Mouse (Mus musculus) CH12.LX (cell line): ENCODE results near the gene Zscan10. TPM values are rescaled to one million over a fixed set of nuclear protein-coding genes. Genes with fewer than 3 reads are reported as not detected.
"Not testable (repeated sequence)": the region's sequence is repeated elsewhere in the genome, so short reads cannot be mapped to it uniquely, and the experiment has no call there.

Experiments used
- DNase-seq: peaks from one replicate; pipeline ENCODE4 v3.0.0-alpha.2; 2013; ENCODE audit errors: extremely low read depth
- H3K27ac ChIP-seq: 2 replicates; pipeline ENCODE4 v1.5.1; 2012; ENCODE audit warnings: low read depth, mild to moderate bottlenecking, control low read depth, moderate library complexity; ENCODE audit not compliant: insufficient read depth
- H3K27me3 ChIP-seq: replicated peaks from 2 replicates; pipeline ENCODE3; 2012; ENCODE audit warnings: inconsistent platforms
- H3K36me3 ChIP-seq, 2 experiments: replicated peaks in 1 of 2; 2 replicates each; pipeline versions ENCODE3 to v1.6.1; 2012; ENCODE audit warnings: inconsistent platforms in 1 of 2, low read length in 1 of 2, mild to moderate bottlenecking in 1 of 2, mixed read lengths in 1 of 2, moderate library complexity in 1 of 2; ENCODE audit not compliant: control insufficient read depth in 1 of 2, insufficient read depth in 1 of 2
- H3K4me1 ChIP-seq, 2 experiments: 2 replicates each; pipeline ENCODE4 v1.6.1; 2012; ENCODE audit warnings: inconsistent platforms in 1 of 2, moderate library complexity in 1 of 2; ENCODE audit not compliant: insufficient read depth in 2 of 2, control insufficient read depth in 1 of 2
- H3K4me2 ChIP-seq: 2 replicates; pipeline ENCODE4 v1.6.1; 2012; ENCODE audit warnings: low read depth, mild to moderate bottlenecking, control low read depth; ENCODE audit not compliant: poor library complexity, insufficient read depth, severe bottlenecking
- H3K4me3 ChIP-seq, 3 experiments: fragments of 150-350 bp in 1 of 3; sonication (generic) in 1 of 3; replicated peaks in 1 of 3; 2 replicates each; pipeline versions ENCODE3 to v1.5.1; 2011 to 2012; ENCODE audit warnings: low read depth in 2 of 3, low read length in 2 of 3, mild to moderate bottlenecking in 2 of 3, moderate library complexity in 2 of 3, control low read depth in 1 of 3, improper control_type of control experiment in 1 of 3, inconsistent platforms in 1 of 3, mixed read lengths in 1 of 3; ENCODE audit not compliant: poor library complexity in 1 of 3
- H3K79me2 ChIP-seq: replicated peaks from 2 replicates; pipeline ENCODE4 v1.6.1; 2012; ENCODE audit warnings: mild to moderate bottlenecking, moderate library complexity; ENCODE audit not compliant: control insufficient read depth, poor library complexity, insufficient read depth, severe bottlenecking; ENCODE audit errors: extremely low read depth
- H3K9ac ChIP-seq: 2 replicates; pipeline ENCODE4 v1.6.1; 2012; ENCODE audit warnings: low read depth, mild to moderate bottlenecking, control low read depth, moderate library complexity; ENCODE audit not compliant: insufficient read depth
- H3K9me3 ChIP-seq: replicated peaks from 2 replicates; pipeline ENCODE3; 2012; ENCODE audit warnings: low read length, inconsistent platforms, mixed read lengths
- BHLHE40 ChIP-seq: IDR thresholded peaks from 2 replicates; pipeline ENCODE4 v1.6.1; 2011; ENCODE audit warnings: mild to moderate bottlenecking, low read depth, low read length, improper control_type of control experiment
- CHD1 ChIP-seq: IDR thresholded peaks from 2 replicates; pipeline ENCODE4 v1.6.1; 2012; ENCODE audit warnings: low read depth, low read length, improper control_type of control experiment, inconsistent platforms
- CHD2 ChIP-seq: IDR thresholded peaks from 2 replicates; pipeline ENCODE4 v1.6.1; 2011; ENCODE audit warnings: low read length, improper control_type of control experiment
- CTCF ChIP-seq, 2 experiments: IDR thresholded peaks in 1 of 2; conservative IDR thresholded peaks in 1 of 2; 2 replicates each; pipeline ENCODE4 v1.5.1; 2011 to 2012; ENCODE audit warnings: low read depth in 2 of 2, low read length in 2 of 2, improper control_type of control experiment in 1 of 2, inconsistent platforms in 1 of 2, mild to moderate bottlenecking in 1 of 2, moderate library complexity in 1 of 2
- E2F4 ChIP-seq: IDR thresholded peaks from 2 replicates; pipeline ENCODE4 v1.6.1; 2011; ENCODE audit warnings: low read depth, low read length, improper control_type of control experiment; ENCODE audit not compliant: insufficient replicate concordance
- ELF1 ChIP-seq: IDR thresholded peaks from 2 replicates; pipeline ENCODE4 v1.6.1; 2014; ENCODE audit warnings: low read depth, mild to moderate bottlenecking, inconsistent platforms, low read length, improper control_type of control experiment
- EP300 ChIP-seq: IDR thresholded peaks from 2 replicates; pipeline ENCODE4 v1.6.1; 2011; ENCODE audit warnings: low read length, improper control_type of control experiment
- ETS1 ChIP-seq: conservative IDR thresholded peaks from 2 replicates; pipeline ENCODE4 v1.6.1; 2012; ENCODE audit warnings: low read depth, mild to moderate bottlenecking, inconsistent platforms, low read length, improper control_type of control experiment, moderate library complexity
- GABPA ChIP-seq: IDR thresholded peaks from 2 replicates; pipeline ENCODE4 v1.6.1; 2012; ENCODE audit warnings: low read depth, low read length, improper control_type of control experiment, inconsistent platforms; ENCODE audit not compliant: insufficient replicate concordance
- IRF4 ChIP-seq: IDR thresholded peaks from 2 replicates; pipeline ENCODE4 v1.6.1; 2014; ENCODE audit warnings: low read depth, mild to moderate bottlenecking, inconsistent platforms, low read length, improper control_type of control experiment
- JUN ChIP-seq: IDR thresholded peaks from 2 replicates; pipeline ENCODE4 v1.6.1; 2011; ENCODE audit warnings: low read depth, mild to moderate bottlenecking, low read length, improper control_type of control experiment, moderate library complexity; ENCODE audit not compliant: insufficient read depth
- KAT2A ChIP-seq: IDR thresholded peaks from 2 replicates; pipeline ENCODE4 v1.6.1; 2012; ENCODE audit warnings: low read length, improper control_type of control experiment, inconsistent platforms; ENCODE audit not compliant: insufficient replicate concordance
- MAFK ChIP-seq: IDR thresholded peaks from 2 replicates; pipeline ENCODE4 v1.6.1; 2011; ENCODE audit warnings: low read length, improper control_type of control experiment; ENCODE audit not compliant: insufficient replicate concordance
- MAX ChIP-seq: IDR thresholded peaks from 2 replicates; pipeline ENCODE4 v1.6.1; 2011; ENCODE audit warnings: low read length, improper control_type of control experiment
- MEF2A ChIP-seq: IDR thresholded peaks from 2 replicates; pipeline ENCODE4 v1.6.1; 2014; ENCODE audit warnings: low read depth, mild to moderate bottlenecking, inconsistent platforms, low read length, improper control_type of control experiment, borderline replicate concordance
- MXI1 ChIP-seq: IDR thresholded peaks from 2 replicates; pipeline ENCODE4 v1.6.1; 2011; ENCODE audit warnings: mild to moderate bottlenecking, low read depth, low read length, improper control_type of control experiment
- NRF1 ChIP-seq: IDR thresholded peaks from 2 replicates; pipeline ENCODE4 v1.6.1; 2014; ENCODE audit warnings: low read depth, mild to moderate bottlenecking, inconsistent platforms, low read length, improper control_type of control experiment, moderate library complexity
- PAX5 ChIP-seq: IDR thresholded peaks from 2 replicates; pipeline ENCODE4 v1.6.1; 2012; ENCODE audit warnings: low read length, inconsistent platforms, mixed read lengths
- POLR2A ChIP-seq: IDR thresholded peaks from 2 replicates; pipeline ENCODE4 v1.6.1; 2011; ENCODE audit warnings: low read depth, mild to moderate bottlenecking, improper control_type of control experiment, low read length
- POLR2AphosphoS2 ChIP-seq: IDR thresholded peaks from 2 replicates; pipeline ENCODE4 v1.6.1; 2011; ENCODE audit warnings: low read depth, low read length, improper control_type of control experiment
- RAD21 ChIP-seq: IDR thresholded peaks from 2 replicates; pipeline ENCODE4 v1.6.1; 2011; ENCODE audit warnings: low read depth, mild to moderate bottlenecking, low read length, improper control_type of control experiment, moderate library complexity
- RCOR1 ChIP-seq: conservative IDR thresholded peaks from 2 replicates; pipeline ENCODE4 v1.6.1; 2012; ENCODE audit warnings: low read depth, mild to moderate bottlenecking, inconsistent platforms, low read length, improper control_type of control experiment
- SIN3A ChIP-seq: IDR thresholded peaks from 2 replicates; pipeline ENCODE4 v1.6.1; 2012; ENCODE audit warnings: low read length, improper control_type of control experiment, inconsistent platforms
- SMC3 ChIP-seq: IDR thresholded peaks from 2 replicates; pipeline ENCODE4 v1.6.1; 2011; ENCODE audit warnings: low read depth, low read length, improper control_type of control experiment
- UBTF ChIP-seq: IDR thresholded peaks from 2 replicates; pipeline ENCODE4 v1.6.1; 2012; ENCODE audit warnings: low read depth, mild to moderate bottlenecking, inconsistent platforms, low read length, improper control_type of control experiment, moderate library complexity
- USF1 ChIP-seq: IDR thresholded peaks from 2 replicates; pipeline ENCODE4 v1.6.1; 2014; ENCODE audit warnings: low read depth, mild to moderate bottlenecking, inconsistent platforms, low read length, improper control_type of control experiment
- USF2 ChIP-seq: conservative IDR thresholded peaks from 2 replicates; pipeline ENCODE4 v1.6.1; 2011; ENCODE audit warnings: low read depth, low read length, improper control_type of control experiment
- ZKSCAN1 ChIP-seq: IDR thresholded peaks from 2 replicates; pipeline ENCODE4 v1.6.1; 2012; ENCODE audit warnings: low read depth, inconsistent platforms, low read length, improper control_type of control experiment, borderline replicate concordance
- ZMIZ1 ChIP-seq: IDR thresholded peaks from 2 replicates; pipeline ENCODE4 v1.6.1; 2012; ENCODE audit warnings: low read depth, mild to moderate bottlenecking, inconsistent platforms, low read length, improper control_type of control experiment
- ZNF384 ChIP-seq: IDR thresholded peaks from 2 replicates; pipeline ENCODE4 v1.6.1; 2012; ENCODE audit warnings: low read depth, low read length, improper control_type of control experiment, inconsistent platforms
- dilution Hi-C: fragments of 300-500 bp; cut with MboI; formaldehyde crosslinking; loops from 2 replicates; pipeline ENCODE4 v1.14.3; 2020; ENCODE audit warnings: low sequenced_read_pairs; ENCODE audit not compliant: extremely low pct_unique_long_range_greater_than_20kb, extremely low pct_ligation_motif_present
- in situ Hi-C: fragments of 300-500 bp; cut with MboI; formaldehyde crosslinking; loops from 3 replicates; pipeline ENCODE4 v1.14.3; 2019; ENCODE audit warnings: low sequenced_read_pairs, low pct_ligation_motif_present, low pct_unique_long_range_greater_than_20kb, mixed read lengths
- polyA plus RNA-seq: library from polyadenylated mRNA; unstranded; fragments of >175 nt; gene quantifications from 2 replicates; pipeline ENCODE4 v1.2.1, GENCODE M21; 2012; ENCODE audit warnings: low read depth; ENCODE audit not compliant: insufficient read length
- total RNA-seq, 2 experiments: library from RNA; depleted of rRNA; stranded (reverse); fragments of 300-350 nt in 1 of 2; fragments of >200 nt in 1 of 2; gene quantifications; 2 replicates each; pipeline ENCODE4 v1.2.3; 2012 to 2014

Zscan10 gene
- total and polyA plus RNA-seq, 3 experiments, result not detected

GRCm38 (mm10) chr17:23595139-23595538 lies 5.5 kb upstream of the Zscan10 start:
- not testable (repeated sequence) for H3K79me2 ChIP-seq, DNase-seq, H3K9me3 ChIP-seq, H3K36me3 ChIP-seq, H3K9ac ChIP-seq
- H3K4me1 ChIP-seq, result peaks cover 12 to 23% of the 10 kb centered on the region in 2 experiments
- 0 out of 2 replicates have a peak, but pooled peaks have one; percentile 22 for TF ChIP-seq ZNF384
- TF ChIP-seq, all 38 proteins: peak for 1; not testable (repeated sequence) for 37
- dilution Hi-C loops, H3K4me2 ChIP-seq, in situ Hi-C loops, H3K4me3 ChIP-seq, H3K27ac ChIP-seq: not testable (repeated sequence)
- peaks cover 57% of the 10 kb centered on the region for H3K27me3 ChIP-seq

DNA sequence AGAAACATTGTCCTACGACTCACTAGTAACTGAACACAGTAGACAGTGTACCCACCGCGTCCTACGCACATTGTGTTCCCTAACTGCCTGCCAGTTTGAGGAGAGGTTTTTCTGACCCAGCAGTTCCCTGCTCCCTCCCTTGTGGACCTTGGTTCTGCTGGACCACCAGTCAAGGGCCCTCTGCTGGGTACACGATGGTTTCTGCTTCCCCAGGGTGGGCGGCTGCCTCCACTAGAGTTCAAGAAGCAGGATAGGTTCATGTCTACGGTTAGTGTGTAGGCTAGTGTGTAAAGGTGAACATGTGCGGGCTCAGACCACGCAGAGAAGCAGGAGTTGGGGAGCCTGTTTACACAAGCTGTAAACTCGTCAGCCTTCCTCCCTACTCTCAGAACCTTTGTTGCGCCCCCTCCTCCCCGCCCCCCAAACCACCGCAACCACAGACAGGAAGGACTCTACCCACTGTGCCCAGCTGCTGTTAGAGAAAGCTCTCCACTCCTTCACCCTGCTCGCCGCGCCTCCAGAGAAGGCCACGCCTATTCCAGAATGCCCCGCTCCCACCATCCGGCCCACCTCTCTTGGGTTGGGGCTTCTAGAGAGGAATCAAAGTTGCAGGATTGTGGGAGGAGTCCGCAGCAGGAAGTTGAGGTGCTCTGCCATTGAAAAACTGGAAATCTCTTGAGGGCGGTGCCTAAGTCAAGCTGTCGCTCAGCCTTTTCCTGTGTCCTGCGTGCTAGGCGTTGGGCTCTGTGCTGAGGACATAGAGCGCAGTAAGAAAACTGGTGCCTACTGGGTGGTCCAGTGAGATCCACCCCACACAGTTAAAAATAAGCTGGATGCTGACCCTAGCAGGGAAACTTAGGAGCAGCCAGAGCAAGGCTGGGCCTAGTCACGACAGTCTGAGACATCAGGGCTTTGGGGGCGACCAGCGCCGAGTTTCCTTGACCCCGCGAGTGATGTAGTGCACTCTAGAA lies 1.8 kb upstream of the Zscan10 start, which contains the start of gene Zfp13:
TSS of gene Zfp13 (minus strand) at position 906 of the 971 bp plus-strand sequence.
- Histone ChIP-seq H3K4me1 (peaks cover 13 to 14% of the 10 kb centered on the region in 2 experiments), H3K27ac (peak within 1 kb of the TSS; percentile 43), H3K4me3 (peak within 1 kb of the TSS; percentile 49 to 58 (median 56)), H3K36me3 (no peaks in the 10 kb centered on the region), H3K27me3 (peaks cover 54% of the 10 kb centered on the region), H3K79me2 (no peaks in the 10 kb centered on the region), H3K4me2 (peak within 1 kb of the TSS; percentile 72), H3K9ac (peak within 1 kb of the TSS; percentile 71), H3K9me3 (no peaks in the 10 kb centered on the region)
- dilution Hi-C loops (no loop called here), in situ Hi-C loops (no loop called here)
- DNase-seq, result peak; percentile 92
- TF ChIP-seq ZMIZ1 (peak; percentile 57; the same call in 1 of the 2 replicates), CHD1 (0 out of 2 replicates have a peak, but pooled peaks have one; percentile 19), ZKSCAN1 (no peak), KAT2A (no peak), JUN (no peak), SIN3A (peak; percentile 54; the same call in 1 of the 2 replicates), EP300 (no peak), POLR2A (peak; percentile 95), RAD21 (no peak), MAFK (no peak), USF2 (no peak), POLR2AphosphoS2 (peak; percentile 70; the same call in 1 of the 2 replicates), E2F4 (no peak), MEF2A (no peak), CTCF (conservative IDR thresholded peaks at IDR 0.05 in 1 of 2, IDR thresholded peaks at IDR 0.05 in 1 of 2; ENCODE audit: low read depth in 2 of 2, low read length in 2 of 2) (no peak), SMC3 (no peak), UBTF (no peak), ELF1 (peak; percentile 75), GABPA (no peak), NRF1 (no peak), BHLHE40 (no peak), IRF4 (no peak), PAX5 (no peak), MAX (0 out of 2 replicates have a peak, but pooled peaks have one; percentile 22), RCOR1 (no peak), MXI1 (peak; percentile 11; the same call in 1 of the 2 replicates), ZNF384 (no peak), CHD2 (peak; percentile 54; the same call in 1 of the 2 replicates), ETS1 (0 out of 2 replicates have a peak, but pooled peaks have one; percentile 32), USF1 (no peak)
